Comparison of ENCODE assay signal across 12 mouse cellular contexts in genomic region chr17:28041298-28041697, GRCm38 (mm10). TPM values are rescaled to one million over a fixed set of nuclear protein-coding genes. Genes with fewer than 3 reads are reported as not detected.
DNase-seq lines count a peak whose midpoint lies in the region; ATAC-seq and TF ChIP-seq lines count a peak whose summit lies in the region.
"Had no signal": no experiment of that assay in that cellular context is flagged by ENCODE, and none has a peak within 500 bp of the region (broad histone marks: within the 10 kb centered on the region; RNA-seq: fewer than 3 reads in every experiment).

No protein-coding gene starts in this region.

- no peaks in the 10 kb centered on the region for H3K27me3 ChIP-seq in embryonic facial prominence, embryonic 13.5 days
- H3K27me3 ChIP-seq in hindbrain, embryonic 14.5 days (ENCODE audit: control insufficient read depth, insufficient read depth, low read length) = no peaks in the 10 kb centered on the region
- no peaks in the 10 kb centered on the region for H3K27me3 ChIP-seq in midbrain, postnatal 0 days (ENCODE audit: insufficient read depth, low read length)
- H3K27me3 ChIP-seq in kidney, embryonic 15.5 days = no peaks in the 10 kb centered on the region

- peaks cover 57% of the 10 kb centered on the region for H3K36me3 ChIP-seq in embryonic facial prominence, embryonic 13.5 days
- H3K36me3 ChIP-seq in hindbrain, embryonic 14.5 days (replicated peaks; ENCODE audit: control insufficient read depth, insufficient read depth) = peaks cover 25% of the 10 kb centered on the region; the same call in 1 of the 2 replicates
- no peaks in the 10 kb centered on the region; the same call in 1 of the 2 replicates for H3K36me3 ChIP-seq in midbrain, postnatal 0 days (ENCODE audit: insufficient read depth, low read length)
- peaks cover 41% of the 10 kb centered on the region for H3K36me3 ChIP-seq in kidney, embryonic 15.5 days

- TF ChIP-seq CTCF in layer of hippocampus, adult 2 months (conservative IDR thresholded peaks at IDR 0.05) = no peak
- no peak for TF ChIP-seq CTCF in midbrain, postnatal 0 days (IDR thresholded peaks at IDR 0.05)

- H3K4me2 ChIP-seq in embryonic facial prominence, embryonic 13.5 days = no peak overlapping the region
- peak overlapping the region; percentile 54 for H3K4me2 ChIP-seq in hindbrain, embryonic 14.5 days (replicated peaks)
- H3K4me2 ChIP-seq in midbrain, postnatal 0 days (ENCODE audit: low read depth, low read length, poor library complexity, severe bottlenecking) = peak overlapping the region; percentile 59
- no peak overlapping the region for H3K4me2 ChIP-seq in kidney, embryonic 15.5 days

- H3K4me3 ChIP-seq in layer of hippocampus, adult 2 months = peak overlapping the region; percentile 23; the same call in 1 of the 2 replicates
- H3K4me3 ChIP-seq in embryonic facial prominence, embryonic 13.5 days = no peak overlapping the region
- peak overlapping the region; percentile 37 for H3K4me3 ChIP-seq in hindbrain, embryonic 14.5 days (replicated peaks; ENCODE audit: low read length)
- peak overlapping the region; percentile 31 for H3K4me3 ChIP-seq in midbrain, postnatal 0 days (ENCODE audit: low read depth, low read length)
- H3K4me3 ChIP-seq in kidney, embryonic 15.5 days (replicated peaks) = no peak overlapping the region

- no peak for DNase-seq in layer of hippocampus, adult 2 months (ENCODE audit: low spot score in 2 of 2)
- DNase-seq in layer of hippocampus, adult 9-10 months (ENCODE audit: low spot score) = no peak
- no peak for DNase-seq in hindbrain, embryonic 14.5 days (ENCODE audit: low spot score)
- peak; percentile 41 for DNase-seq in midbrain, postnatal 0 days (ENCODE audit: low spot score)
- DNase-seq in frontal cortex, postnatal 10 days (ENCODE audit: low spot score in 2 of 2) = no peak
- DNase-seq in ovary, postnatal 36 days (ENCODE audit: low spot score) = no peak
- DNase-seq: gastrocnemius, adult 2 months; thymus, adult 18-20 months had no signal

- H3K9ac ChIP-seq in embryonic facial prominence, embryonic 13.5 days = 0 out of 2 replicates have a peak overlapping the region, but pooled peaks have one; percentile 36
- H3K9ac ChIP-seq in hindbrain, embryonic 14.5 days = peak overlapping the region; percentile 72
- H3K9ac ChIP-seq in midbrain, postnatal 0 days (replicated peaks; ENCODE audit: low read length, poor library complexity, severe bottlenecking) = peak overlapping the region; percentile 64
- H3K9ac ChIP-seq in kidney, embryonic 15.5 days = no peak overlapping the region

- 86% methylated on average over 13 of the region's 13 CpGs for WGBS in embryonic facial prominence, embryonic 13.5 days
- 36% methylated on average over 13 of the region's 13 CpGs for WGBS in hindbrain, embryonic 14.5 days
- WGBS in midbrain, postnatal 0 days = 42% methylated on average over 13 of the region's 13 CpGs
- 88% methylated on average over 13 of the region's 13 CpGs for WGBS in kidney, embryonic 15.5 days

- ATAC-seq in embryonic facial prominence, embryonic 13.5 days (ENCODE audit: insufficient number of reproducible peaks, insufficient read depth, low FRiP score, low TSS enrichment, low read depth) = no peak
- ATAC-seq in hindbrain, embryonic 14.5 days (ENCODE audit: low FRiP score) = no peak
- ATAC-seq in midbrain, postnatal 0 days (ENCODE audit: low FRiP score) = peak; percentile 2; the same call in 1 of the 2 replicates
- no peak for ATAC-seq in kidney, embryonic 15.5 days (replicated peaks; ENCODE audit: low FRiP score)
- ATAC-seq: inflammation-experienced regulatory T-cells, adult 6 months had no signal

- no peaks in the 10 kb centered on the region for H3K9me3 ChIP-seq in embryonic facial prominence, embryonic 13.5 days
- H3K9me3 ChIP-seq in hindbrain, embryonic 14.5 days (ENCODE audit: control insufficient read depth, low read length) = no peaks in the 10 kb centered on the region
- H3K9me3 ChIP-seq in midbrain, postnatal 0 days (ENCODE audit: low read length) = no peaks in the 10 kb centered on the region
- H3K9me3 ChIP-seq in kidney, embryonic 15.5 days (replicated peaks) = no peaks in the 10 kb centered on the region

- peaks cover 26% of the 10 kb centered on the region for H3K4me1 ChIP-seq in embryonic facial prominence, embryonic 13.5 days
- peaks cover 52% of the 10 kb centered on the region for H3K4me1 ChIP-seq in hindbrain, embryonic 14.5 days (replicated peaks; ENCODE audit: control insufficient read depth, insufficient read depth, low read length)
- peaks cover 30% of the 10 kb centered on the region for H3K4me1 ChIP-seq in midbrain, postnatal 0 days (ENCODE audit: insufficient read depth, low read length)
- peaks cover 17% of the 10 kb centered on the region for H3K4me1 ChIP-seq in kidney, embryonic 15.5 days

- peak overlapping the region; percentile 77 for H3K27ac ChIP-seq in layer of hippocampus, adult 2 months
- no peak overlapping the region for H3K27ac ChIP-seq in embryonic facial prominence, embryonic 13.5 days
- H3K27ac ChIP-seq in hindbrain, embryonic 14.5 days = peak overlapping the region; percentile 81
- peak overlapping the region; percentile 69 for H3K27ac ChIP-seq in midbrain, postnatal 0 days (ENCODE audit: low read depth, low read length)
- no peak overlapping the region for H3K27ac ChIP-seq in kidney, embryonic 15.5 days

RNA-seq across cellular contexts. Expression of gene Tcp11, which starts 39.1 kb away (rescaled TPM):
- under 1 TPM; 0.74 to 0.84 TPM for total RNA-seq in layer of hippocampus, adult 2 months (2021)
- polyA plus RNA-seq in embryonic facial prominence, embryonic 13.5 days (2015; fragmentation: Nextera tagmentation; extraction: Ambion mirVana) = 1.9 and 2.1 TPM in 2 replicates
- polyA plus RNA-seq in hindbrain, embryonic 14.5 days (2014; fragmentation: Nextera tagmentation; extraction: Ambion mirVana) = 0.94 and 1.6 TPM in 2 replicates
- 4.1 and 8.2 TPM in 2 replicates for total RNA-seq in midbrain, postnatal 0 days (2014; rRNA removed)
- polyA plus RNA-seq in midbrain, postnatal 0 days (2015; fragmentation: Nextera tagmentation; extraction: Ambion mirVana) = 2.3 and 2.5 TPM in 2 replicates
- 5.8 and 6.1 TPM in 2 replicates for polyA plus RNA-seq in kidney, embryonic 15.5 days (2015; fragmentation: Nextera tagmentation; extraction: Ambion mirVana)
- total RNA-seq: adrenal gland, adult 18-20 months; gastrocnemius, adult 2 months had no signal

Comparison
In these comparisons a context has a peak if more than half of its experiments do, and no peak if none do; other contexts are left out.
1. H3K27ac ChIP-seq: peak in layer of hippocampus, adult 2 months (single experiment), hindbrain, embryonic 14.5 days (single experiment) and midbrain, postnatal 0 days (single experiment); none in embryonic facial prominence, embryonic 13.5 days (single experiment) and kidney, embryonic 15.5 days (single experiment).
2. H3K4me3 ChIP-seq: peak in layer of hippocampus, adult 2 months (single experiment), hindbrain, embryonic 14.5 days (single experiment) and midbrain, postnatal 0 days (single experiment); none in embryonic facial prominence, embryonic 13.5 days (single experiment) and kidney, embryonic 15.5 days (single experiment).
3. H3K4me2 ChIP-seq: peak in hindbrain, embryonic 14.5 days (single experiment) and midbrain, postnatal 0 days (single experiment); none in embryonic facial prominence, embryonic 13.5 days (single experiment) and kidney, embryonic 15.5 days (single experiment).